Mouse (Mus musculus) testis, postnatal 10 days (tissue): ENCODE measurements around the gene Nxt1.

ENCODE experiments used
- DNase-seq: peaks from one replicate; pipeline ENCODE4 v3.0.0; 2021; ENCODE audit warnings: low spot score

The Nxt1 gene

DNA sequence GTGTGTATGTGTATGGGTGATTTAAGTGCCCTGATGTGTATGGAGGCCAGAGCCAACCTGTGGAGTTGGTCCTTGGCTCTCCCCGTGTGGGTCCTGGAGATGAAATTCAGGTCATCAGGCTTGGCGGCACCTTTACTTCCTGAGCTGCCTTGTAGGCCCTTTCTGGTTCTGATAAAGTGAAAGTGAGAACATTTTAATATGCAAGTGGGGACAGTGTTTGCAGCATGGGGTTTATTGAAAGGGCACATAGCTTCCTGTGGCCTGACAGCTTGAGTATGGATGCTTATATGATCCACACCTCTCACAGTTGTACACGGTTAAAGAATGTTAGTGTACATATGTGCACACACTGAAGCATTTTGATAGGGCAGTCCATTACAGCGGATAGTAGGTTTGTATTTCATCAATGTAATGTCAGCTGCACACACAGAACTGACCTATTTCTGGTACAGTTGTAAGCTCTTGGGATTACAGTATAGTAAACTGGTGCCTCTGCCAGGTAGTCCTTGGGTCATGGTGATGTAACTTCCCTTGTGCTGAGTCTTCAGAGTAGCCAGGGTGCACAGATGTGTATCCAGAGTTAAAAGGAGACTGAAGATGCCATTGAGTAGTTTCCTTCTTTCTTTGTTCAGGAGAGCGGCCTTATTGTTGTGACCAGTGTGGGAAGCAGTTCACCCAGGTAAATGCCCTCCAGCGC lies 17.2 kb downstream of the Nxt1 start:
- DNase-seq, result no peak

DNA sequence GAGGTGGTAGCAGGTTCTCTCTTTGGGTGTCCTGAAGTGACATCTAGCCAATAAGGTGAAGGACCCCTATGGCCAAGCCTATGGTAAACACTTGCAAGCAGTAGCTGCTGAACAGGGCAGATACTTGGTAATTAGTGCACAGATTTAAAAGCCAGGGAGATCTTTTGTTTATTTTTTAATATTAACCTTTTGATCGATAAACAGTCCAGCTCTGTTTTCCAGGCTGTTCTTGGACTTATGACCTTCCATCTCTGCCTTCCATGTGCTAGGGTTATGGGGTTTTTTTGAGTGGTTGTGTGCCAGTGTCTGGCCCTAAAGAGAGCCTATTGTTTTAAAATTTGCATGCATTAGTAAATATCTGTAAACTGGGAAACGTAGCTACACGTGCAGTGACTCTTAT lies 17.9 kb downstream of the Nxt1 start:
- DNase-seq, result no peak

- no peak for DNase-seq
These were observed 18.4 kb downstream of the Nxt1 start for GRCm38 (mm10) chr2:148690781-148691180.

DNA sequence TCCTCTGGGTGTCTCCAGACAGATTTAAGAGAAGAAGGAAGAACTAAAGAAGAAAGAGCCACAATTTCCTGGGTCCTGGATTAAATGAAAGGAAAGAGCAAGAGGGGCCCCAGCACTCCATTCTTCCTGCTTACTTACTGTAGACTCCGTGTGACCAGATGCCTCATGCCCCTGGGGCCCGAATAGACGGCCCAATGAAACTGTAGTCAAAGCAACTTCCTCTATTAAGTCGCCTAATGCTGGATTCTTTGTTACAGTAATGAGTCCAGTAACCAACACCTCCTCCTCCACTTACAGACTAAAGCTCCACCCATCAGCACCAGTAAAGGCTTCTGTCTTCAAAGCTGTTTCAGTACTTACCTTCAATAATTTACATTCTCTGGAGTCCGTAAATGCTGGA lies 26.2 kb downstream of the Nxt1 start:
- DNase-seq, result no peak

GRCm38 (mm10) chr2:148706409-148707201 lies 34.2 kb downstream of the Nxt1 start:
- no peak for DNase-seq

GRCm38 (mm10) chr2:148707202-148707530 lies 34.8 kb downstream of the Nxt1 start:
- DNase-seq, result no peak

DNA sequence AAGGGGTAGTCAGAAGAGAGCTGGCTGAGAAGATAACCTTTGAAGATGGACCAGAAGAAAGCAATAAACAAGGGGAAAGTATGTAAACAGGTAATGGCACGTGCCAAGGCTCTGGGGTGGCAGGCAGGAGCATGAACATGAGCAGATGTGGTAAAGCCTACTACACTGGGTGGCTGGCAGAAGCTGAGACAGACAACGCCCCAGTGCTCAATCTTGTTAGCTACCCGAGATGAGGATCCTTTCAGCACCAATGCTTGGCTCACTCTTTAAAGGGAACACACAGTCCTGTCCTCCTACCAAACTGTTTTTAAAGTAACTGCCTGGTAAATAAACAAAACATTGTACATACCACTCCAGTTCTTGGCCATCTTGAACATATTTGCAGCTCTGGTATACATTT lies 39.9 kb downstream of the Nxt1 start:
- no peak for DNase-seq

DNA sequence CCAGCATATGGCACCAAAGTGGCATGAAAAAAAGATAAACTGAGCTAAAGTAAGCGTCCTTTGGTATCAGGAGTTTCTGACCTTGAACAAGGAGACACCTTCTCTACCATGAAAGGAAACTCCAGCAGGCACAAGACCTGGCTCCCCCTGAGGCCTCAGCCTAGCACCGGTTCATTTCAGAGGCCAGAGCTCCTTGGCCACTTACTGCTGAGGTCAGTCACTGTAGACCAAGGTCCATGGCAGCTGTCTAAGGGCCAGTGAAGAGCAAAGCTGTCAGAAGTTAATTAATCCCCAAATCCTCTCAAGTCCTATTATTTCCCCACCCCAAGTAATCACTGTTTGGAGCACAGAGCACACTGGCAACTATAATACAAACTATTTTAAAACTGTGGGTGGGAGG lies 44.7 kb downstream of the Nxt1 start:
- DNase-seq, result no peak

DNA sequence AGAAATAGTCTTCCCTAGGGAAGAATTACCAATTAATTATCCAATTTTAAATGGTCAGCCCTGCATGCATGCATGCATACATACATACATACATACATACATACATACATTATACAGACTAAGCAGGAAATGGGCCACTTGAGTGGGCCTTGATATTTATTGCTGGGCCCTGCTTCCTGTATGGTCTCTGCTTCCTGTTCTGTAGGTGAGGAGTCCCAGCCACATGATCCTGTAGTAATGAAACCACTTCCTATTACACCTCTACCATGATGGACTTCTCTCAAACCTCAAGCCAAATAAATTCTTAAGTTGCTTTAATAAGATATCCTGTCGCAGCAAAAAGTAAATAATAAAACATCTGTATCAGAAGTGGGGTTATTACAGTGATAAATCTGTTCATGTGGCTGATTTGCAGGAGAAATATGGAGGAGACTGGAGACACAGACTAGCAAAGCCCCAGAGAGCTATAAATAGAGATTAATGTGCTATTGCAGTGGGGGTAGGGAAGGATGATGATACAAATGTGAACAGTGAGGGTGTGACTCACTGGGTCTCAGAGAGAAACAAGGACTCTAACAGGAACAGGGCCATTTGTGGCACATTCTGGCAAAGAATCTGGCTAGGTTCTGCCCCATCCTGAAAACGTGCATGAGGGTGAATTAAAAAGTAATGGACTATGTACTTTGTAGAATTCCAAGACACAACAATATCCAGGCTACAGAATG lies 47.0 kb downstream of the Nxt1 start:
- no peak for DNase-seq
